Mouse (Mus musculus): ENCODE data around the gene Mtx3. TPM values are rescaled to one million over a fixed set of nuclear protein-coding genes. Genes with fewer than 3 reads are reported as not detected.

Gene Mtx3
- polyA plus RNA-seq, 1 experiment, result 2.5 TPM

GRCm38 (mm10) chr13:92907366-92907765 is 62.8 kb downstream of the Mtx3 start:
- 45% methylated on average over 5 of the region's 5 CpGs for WGBS
- H3K27me3 ChIP-seq (ENCODE audit: control insufficient read depth, insufficient read depth, low read length), result no peaks in the 10 kb centered on the region
- H3K27ac ChIP-seq (ENCODE audit: insufficient read depth, low read depth, low read length), result no peak overlapping the region
- no peaks in the 10 kb centered on the region for H3K4me1 ChIP-seq (ENCODE audit: control insufficient read depth, insufficient read depth, insufficient read length, low read length)
- H3K36me3 ChIP-seq (ENCODE audit: control insufficient read depth, insufficient read depth, low read length), result no peaks in the 10 kb centered on the region
- TF ChIP-seq POLR2A (IDR thresholded peaks at IDR 0.05; ENCODE audit: low read depth, low read length) (no peak), CTCF (IDR thresholded peaks at IDR 0.05; ENCODE audit: extremely low read depth, insufficient read length, insufficient replicate concordance, low read depth, low read length) (no peak)
- H3K4me3 ChIP-seq (ENCODE audit: low read depth, low read length), result no peak overlapping the region

Other genes starting within 250 kb of the Mtx3 start
- gene Serinc5, start 233.7 kb upstream of the Mtx3 start, polyA plus RNA-seq (2012; rRNA removed), result 11.0 and 24.3 TPM in 2 replicates
- 2.2 TPM in 2 replicates for gene Thbs4, start 49.9 kb upstream of the Mtx3 start, polyA plus RNA-seq (2012; rRNA removed)

All from small intestine, adult 2 months (tissue).